Mouse (Mus musculus): Measurements from ENCODE around the gene Lalba.
"Not testable (repeated sequence)": the region's sequence is repeated elsewhere in the genome, so short reads cannot be mapped to it uniquely, and the experiment has no call there.

Lalba gene

DNA sequence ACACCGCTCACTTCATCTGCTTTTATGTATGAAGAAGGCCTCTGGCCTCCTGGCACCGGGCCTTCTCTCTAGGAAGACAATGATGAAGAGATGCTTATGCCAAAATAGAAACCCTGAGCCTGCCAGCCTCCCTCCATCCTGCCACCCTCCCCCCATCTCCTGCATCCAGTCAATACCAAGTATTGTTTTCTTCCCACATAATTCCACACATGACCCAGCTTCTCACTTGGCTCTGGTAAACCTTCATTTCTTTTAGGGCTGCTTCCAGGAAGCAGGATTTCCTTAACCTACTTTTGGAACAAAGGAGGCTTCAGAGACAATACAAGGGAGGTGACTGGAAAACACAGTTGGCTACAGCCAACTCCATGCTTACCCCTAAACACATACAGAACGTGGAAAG lies at the start of gene Lalba:
Lalba (minus strand) TSS at position 21 of the 400 bp plus-strand sequence.
- no peak for DNase-seq (ENCODE audit: low spot score in 2 of 2)

DNA sequence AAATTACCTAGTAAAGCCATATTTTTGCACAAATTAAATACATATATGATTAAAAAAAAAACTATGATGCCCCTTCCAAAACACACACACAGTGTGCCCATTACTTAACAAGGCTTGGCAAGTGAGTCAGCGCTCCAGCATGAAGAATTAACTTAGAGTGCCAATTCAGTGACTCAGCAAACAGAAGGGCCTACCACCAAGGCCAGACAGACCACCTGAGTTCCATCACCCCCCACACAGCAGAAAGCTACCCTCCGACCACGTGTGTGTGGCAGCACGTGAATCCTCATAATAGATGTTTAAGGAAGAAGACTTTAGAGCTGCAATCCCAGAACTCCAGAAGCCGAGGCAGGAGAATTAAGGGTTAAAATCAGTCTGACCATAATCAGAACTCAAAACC lies 49.8 kb upstream of the Lalba start:
- DNase-seq (ENCODE audit: low spot score in 2 of 2) = no peak

DNA sequence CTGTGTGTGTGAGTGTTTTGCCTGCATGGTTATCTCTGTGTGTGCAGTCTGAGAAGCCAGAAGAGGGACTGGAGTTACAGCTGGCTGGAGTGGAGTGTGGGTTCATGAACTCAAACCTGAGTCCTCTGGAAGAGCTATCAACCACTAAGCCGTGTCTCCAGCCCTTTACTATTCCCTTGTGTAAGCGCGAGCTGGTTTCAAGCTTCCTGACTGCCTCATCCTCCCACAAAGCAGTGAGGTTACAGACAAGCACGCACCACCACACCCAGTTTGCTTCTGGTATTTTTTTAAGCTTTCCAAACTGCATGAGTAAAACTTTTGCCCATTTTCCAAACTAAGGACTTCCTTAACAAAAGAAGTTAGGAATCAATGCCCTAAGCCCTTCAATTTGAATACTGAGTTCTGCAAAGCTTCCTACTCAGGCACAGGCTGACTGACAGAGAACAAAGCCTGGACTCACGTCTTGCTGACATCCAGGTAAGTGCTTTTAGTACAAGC lies 45.6 kb upstream of the Lalba start:
- no peak for DNase-seq (ENCODE audit: low spot score in 2 of 2)

DNA sequence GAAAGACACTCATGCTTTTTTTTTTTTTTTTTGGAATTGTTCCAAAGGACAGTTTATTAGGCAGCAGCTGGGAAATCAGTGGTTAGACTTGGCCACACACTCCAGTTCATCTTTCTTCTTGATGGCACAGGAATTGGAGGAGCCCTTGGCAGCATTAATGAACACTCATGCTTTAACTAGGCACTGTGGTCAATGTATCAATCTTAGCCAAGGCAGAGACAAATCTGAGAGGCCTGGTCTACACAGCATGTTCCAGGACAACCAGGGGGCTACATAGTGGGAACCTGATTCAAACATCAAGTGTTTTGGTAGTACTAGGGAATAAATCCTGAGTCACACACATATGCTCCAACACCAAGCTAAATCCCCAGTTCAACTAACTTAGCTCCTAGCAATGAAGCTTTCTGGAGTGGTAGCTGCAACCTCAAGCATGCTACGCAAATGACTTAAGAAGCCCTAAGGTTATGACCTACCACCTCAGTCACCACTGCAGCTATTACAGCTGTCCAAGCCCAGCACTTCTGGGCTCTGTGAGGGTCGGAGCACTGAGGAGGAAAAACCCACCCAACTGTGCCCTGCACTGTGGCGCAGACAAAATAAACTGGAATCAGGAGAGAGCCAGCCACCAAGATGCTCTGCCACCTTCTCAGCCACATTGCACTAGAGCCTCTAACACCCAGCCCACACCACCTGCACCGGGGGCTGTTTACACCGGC lies 44.7 kb upstream of the Lalba start:
- no peak for DNase-seq (ENCODE audit: low spot score in 2 of 2)

DNA sequence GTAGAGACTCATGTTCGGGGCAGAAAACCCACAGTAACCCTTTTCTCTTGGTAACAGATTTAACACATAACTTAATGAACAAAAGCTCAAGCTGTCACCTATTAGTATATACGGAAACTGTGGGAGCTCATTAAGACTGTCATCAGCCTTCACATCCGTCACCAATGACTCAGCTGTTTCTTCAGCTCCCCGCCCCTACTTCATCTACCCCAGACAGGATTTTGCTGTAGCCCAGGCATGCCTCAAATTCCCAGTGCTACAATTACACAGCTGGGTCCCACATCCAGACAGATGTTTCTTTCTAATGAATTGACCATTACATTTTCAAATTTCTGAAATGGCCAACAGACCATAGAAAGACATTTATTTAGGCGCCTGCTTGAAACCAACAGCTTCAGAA lies 43.5 kb upstream of the Lalba start:
- no peak for DNase-seq (ENCODE audit: low spot score in 2 of 2)

DNA sequence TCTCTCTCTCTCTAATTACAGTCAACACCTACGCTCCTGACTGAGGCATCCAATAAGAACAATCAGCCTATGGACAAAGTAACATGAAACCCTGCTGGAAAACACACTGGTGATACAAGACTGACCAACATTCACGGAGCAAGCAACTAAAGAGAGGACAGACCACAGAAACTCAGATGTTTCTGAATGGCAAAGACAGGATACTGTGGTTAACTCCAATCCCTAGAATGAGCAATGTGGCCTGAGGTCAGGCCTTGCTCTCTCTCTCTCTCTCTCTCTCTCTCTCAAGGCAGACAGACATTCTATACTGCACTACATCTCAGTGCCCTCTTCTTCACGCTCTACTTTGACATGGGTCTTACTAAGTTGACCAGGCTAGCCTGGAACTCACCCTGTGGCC lies 38.7 kb upstream of the Lalba start:
- DNase-seq (ENCODE audit: low spot score in 2 of 2) = no peak

DNA sequence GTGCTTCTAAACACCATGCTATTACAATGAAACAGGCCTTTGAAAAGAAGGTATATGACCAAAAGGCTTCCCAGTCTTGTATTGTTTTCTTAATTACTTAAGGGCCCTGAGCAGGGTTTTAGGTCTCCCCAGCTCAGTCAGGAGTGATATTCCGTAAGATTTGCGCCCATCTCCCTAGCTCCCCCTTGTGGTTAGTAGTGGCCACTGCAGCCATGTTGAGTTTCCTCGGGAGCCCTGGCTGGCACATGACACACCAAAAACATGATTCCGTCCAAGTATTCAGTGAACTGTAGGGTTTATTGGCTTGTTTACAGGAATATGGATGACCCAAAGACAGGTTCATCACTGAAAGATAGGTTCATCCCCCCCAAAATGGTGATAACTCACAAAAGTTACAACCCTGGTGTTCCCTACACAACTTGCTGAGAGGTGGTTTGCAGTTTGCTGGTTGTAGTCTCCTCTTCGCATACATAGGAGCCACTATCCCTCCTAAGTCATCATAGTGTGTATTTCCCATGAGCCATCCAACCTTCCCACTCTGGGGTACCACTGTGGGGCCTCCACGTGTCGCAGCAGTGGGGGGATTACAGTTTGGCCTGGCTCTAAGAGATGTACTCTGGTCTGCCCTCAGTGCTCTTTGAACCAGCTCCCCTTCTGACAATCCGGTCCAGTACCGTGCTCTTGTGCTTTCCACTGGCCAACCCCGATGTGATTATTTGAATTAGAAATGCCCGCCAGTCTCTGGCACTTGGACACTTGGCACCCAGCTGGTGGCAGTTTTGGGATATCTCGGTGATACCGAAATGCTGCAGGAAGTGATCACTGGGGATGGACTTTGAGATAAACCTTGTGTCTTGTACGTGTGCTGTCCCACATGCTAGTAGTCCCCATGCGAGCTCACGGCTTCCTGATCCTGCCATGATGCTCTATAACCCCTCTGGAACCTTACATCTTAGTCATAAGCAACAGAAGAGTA lies 35.1 kb upstream of the Lalba start:
- peak in 1 of 2 experiments; percentile 67 for DNase-seq (ENCODE audit: low spot score in 2 of 2)

DNA sequence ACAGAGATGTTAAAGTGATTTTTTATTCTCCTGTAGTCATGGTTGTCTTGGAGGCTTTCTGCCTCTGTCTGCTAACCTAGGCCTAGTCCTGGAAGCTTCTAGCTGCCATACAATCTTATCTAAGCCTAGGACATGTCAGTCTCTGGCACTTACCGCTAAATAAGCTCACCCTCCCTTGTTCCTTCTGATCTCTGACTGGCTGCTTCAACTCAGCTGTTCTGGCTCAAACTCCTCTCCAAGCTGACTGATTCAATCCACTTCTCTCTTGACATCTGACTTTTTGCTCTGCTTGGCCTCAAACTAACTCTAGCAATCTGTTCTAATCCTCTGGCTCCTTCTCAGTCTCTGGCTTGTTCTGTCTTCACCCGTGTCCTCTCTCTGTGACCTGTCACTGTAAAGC lies 32.3 kb upstream of the Lalba start:
- not testable (repeated sequence) for DNase-seq (ENCODE audit: low spot score in 2 of 2)

DNA sequence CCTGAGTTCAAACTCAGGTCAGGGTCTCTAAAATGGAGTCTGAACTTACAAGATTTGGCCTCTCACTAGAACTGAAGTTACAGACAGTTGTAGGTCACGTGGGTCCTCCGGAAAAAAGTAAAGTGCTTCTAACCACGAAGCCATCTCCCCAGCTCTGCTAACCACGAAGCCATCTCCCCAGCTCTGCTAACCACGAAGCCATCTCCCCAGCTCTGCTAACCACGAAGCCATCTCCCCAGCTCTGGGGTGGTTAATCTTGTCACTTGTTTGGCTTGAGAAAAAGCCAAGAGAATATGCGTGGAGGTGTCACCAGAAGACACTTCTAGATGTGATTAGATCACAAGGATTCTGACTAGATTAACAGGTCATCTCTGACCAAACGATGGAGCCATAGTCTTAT lies 31.6 kb upstream of the Lalba start:
- DNase-seq (ENCODE audit: low spot score in 2 of 2) = peak; percentile 42 to 63

DNA sequence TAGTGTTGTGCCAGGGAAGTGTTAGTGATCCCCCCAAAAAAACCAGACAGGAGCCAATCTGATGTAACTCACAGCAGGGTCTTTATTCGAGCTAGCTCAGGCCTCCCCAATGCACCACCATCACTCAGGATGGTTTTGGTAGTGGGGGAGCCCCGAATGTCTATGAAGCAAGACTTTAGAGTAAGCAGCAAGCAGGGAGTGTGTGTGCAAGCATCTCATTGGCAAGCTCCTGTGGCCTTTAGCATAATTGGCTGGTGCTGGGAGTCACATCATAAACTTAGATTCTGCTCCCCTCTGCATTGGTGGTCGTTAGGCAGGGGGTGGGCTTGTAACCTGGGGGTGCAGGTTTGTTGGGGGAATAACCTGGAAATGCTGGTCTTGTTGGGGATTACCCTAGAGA lies 31.2 kb upstream of the Lalba start:
- DNase-seq (ENCODE audit: low spot score in 2 of 2) = not testable (repeated sequence)

DNA sequence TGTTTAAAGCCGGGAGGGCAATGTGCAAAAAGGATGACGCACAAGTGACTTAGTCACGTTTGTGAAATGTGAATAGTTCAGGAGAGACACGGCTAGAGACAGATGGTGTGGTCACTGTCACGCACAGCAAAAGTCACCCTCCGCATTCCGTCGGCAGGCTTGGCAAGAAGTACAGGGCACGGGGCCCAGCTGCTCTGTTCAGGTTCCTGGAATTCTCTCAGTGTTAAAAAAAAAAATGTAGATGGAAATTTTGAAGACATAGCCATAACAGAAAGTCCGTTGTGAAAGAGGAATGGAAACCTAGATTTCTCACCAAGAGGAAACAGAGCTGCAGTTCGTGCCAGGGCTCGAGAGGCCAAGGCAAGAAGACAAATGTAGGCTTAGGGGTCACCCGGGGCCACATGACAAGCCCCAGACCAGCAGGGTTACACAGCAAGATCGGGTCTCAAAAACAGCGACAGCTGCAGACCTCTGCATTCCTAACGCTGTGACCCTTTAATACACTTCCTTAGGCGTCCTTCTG lies 30.3 kb upstream of the Lalba start:
- DNase-seq (ENCODE audit: low spot score in 2 of 2) = no peak

DNA sequence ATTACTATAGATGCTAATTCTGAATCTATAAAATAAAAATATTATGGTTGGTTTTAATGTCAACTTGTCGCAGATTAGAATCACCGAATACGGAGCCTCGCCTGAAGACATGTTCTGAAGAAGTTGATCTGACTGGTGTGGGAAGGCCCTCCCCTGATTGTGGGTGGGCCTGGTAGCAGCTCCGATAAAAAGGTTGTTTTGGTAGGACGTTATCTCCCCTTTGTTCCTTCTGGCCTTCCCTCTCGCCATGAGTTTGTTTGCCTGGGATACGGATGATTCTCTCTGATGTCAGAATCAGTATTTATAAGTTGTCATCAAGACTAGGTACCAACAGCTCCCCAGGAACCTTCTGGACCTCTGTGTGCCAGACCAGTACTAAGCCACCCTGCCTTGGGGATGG lies 29.7 kb upstream of the Lalba start:
- no peak for DNase-seq (ENCODE audit: low spot score in 2 of 2)

DNA sequence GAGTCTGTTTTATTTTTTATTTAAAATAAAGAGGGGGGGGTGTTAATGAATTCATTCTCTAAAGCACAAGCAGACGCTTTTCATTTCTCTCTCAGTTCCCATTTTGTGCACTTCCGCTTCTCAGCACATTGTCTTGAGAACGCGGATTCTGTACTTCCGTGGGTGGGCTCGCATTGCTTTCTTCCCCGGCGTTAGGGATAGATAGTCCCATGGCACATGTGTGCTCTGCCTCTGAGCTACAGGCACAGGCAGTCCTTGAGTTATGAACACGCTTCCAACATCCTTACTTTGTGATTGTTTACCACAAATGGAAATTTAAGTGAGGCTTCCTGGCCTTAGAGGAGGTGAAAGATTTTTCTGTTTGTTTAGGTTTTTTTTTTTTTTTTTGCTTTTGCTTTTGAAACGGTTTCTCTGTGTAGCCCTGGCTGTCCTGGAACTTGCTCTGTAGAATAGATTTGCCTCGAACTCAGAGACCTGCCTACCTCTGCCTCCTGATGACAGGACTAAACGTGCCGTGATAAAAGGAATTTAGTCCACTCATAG lies 28.9 kb upstream of the Lalba start:
- peak; percentile 46 to 50 for DNase-seq (ENCODE audit: low spot score in 2 of 2)

DNA sequence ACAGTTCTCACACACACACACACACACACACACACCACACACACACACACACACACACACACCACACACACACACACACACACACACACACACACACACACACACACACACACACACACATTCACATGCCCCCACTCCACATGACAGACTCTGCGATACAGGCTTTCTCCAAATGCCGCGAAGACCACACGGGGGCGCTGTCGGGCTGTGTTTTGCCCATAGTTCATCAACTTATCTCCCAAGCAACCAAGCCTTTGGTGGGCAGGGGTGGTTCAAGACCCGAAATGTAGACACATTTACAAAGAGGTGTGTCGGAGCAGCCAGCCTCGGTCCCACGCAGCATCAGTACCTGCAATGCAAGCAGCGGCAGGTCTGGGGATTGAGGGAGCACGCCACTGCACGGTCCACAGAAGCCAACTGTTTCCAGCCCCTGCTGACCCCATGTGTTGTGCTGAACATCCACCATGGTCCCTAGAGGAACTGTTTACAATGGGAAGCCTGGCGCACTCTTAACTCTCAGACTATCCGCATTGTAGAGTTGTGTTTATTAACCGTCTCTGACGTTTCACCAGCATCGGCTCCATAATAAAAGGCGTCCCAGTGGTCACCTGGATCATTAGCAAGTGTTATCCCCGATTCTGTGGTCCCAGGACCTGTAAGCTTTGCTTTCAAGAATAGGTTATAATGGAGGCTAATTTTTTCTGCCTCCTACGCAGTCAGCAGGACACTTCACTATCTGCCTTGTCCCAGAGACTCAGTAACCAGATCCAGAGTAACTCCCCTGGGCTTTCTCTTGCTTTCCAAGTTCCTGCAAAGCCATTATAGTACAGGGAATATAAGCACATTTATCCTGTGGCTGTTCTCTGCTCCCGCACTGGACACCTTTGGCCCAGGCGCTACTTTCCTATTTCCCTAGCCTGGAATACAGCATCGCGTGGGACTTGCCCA lies 28.2 kb upstream of the Lalba start:
- DNase-seq (ENCODE audit: low spot score in 2 of 2) = peak; percentile 75 to 90

DNA sequence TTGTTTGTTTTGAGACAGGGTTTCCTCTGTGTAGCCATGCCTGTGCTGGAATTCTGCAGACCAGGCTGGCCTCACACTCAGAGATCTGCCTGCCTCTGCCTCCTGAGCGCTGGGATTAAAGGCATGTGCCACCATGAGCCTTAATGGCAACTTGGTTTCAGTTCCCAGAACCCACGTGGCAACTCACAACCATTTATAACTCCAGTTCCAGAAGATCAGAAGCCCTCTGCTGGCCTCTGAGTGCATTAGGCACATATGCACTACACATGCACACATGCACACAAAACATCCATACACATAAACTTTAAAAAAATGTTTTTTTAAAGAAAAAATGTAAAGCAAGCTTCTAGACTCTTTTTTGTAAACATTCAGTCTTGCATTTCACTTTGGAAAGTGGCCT lies 26.9 kb upstream of the Lalba start:
- DNase-seq (ENCODE audit: low spot score in 2 of 2) = no peak

DNA sequence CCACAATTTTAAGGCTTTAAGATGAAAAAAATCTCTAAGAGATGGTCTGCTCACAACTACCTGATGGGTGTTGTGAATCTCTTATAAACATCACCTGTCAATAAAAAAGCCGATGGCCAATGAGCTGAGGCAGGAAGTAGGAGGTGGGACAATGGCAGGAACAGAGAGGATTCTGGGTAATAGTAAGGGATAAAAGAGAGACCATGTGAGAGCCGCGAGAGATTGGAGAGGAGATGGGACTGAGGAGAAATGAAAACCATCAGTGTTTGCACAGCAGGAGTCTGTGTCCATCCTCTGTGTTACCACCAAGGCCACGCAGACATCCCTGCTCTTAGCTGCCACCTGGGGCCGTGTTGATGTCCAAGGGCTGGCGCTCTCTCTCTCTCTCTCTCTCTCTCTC lies 24.8 kb upstream of the Lalba start:
- no peak for DNase-seq (ENCODE audit: low spot score in 2 of 2)

DNA sequence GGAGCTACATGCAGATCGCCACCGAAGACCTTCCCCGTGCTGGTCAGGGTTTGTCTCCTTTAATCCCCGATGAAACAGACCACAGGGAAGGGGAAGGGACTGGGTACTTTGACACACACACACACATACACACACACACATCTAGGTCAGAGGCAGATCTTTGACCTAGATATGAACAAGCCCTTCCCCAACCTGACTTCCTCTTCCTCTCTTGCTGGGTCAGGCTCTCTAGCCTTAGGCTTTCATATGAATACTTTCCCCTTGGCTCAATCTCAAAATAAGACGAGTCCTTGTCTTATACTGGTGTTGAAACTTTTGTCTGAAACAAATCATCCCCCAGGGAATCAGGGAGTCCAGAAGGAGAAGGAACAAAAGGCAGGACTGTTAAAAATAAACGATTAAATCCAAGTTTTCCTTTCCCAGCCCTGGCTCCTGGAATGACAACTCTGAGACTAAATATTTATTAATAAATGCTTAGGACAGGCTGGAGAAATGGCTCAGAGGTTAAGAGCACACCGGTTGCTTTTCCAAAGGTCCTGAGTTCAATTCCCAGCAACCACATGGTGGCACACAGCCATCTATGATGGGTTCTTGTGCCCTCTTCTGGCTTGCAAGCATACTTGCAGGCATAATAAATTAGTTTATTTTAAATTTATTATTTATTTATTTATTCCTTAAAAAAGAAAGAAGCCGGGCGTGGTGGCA lies 23.9 kb upstream of the Lalba start:
- peak; percentile 30 to 40 for DNase-seq (ENCODE audit: low spot score in 2 of 2)

DNA sequence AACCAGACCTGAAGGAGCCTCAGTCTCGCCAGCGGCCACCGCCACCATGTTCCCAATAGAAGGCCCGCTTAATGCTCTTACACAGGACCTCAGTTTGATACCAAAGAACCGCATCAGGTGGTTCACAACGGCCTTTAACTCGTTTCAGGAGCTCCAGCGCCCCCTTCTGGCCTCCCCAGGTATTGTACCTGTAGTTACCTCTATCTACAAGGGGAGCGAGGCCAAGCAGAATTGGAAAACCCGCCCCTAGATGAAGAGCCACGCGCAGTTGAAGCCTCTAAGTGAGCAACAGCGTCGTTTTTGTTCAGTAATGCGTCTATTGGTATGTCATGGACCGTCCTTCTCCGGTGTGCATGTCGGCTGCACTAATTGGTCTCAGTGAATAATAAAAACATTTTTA lies 22.0 kb upstream of the Lalba start:
- peak; percentile 66 to 86 for DNase-seq (ENCODE audit: low spot score in 2 of 2)

DNA sequence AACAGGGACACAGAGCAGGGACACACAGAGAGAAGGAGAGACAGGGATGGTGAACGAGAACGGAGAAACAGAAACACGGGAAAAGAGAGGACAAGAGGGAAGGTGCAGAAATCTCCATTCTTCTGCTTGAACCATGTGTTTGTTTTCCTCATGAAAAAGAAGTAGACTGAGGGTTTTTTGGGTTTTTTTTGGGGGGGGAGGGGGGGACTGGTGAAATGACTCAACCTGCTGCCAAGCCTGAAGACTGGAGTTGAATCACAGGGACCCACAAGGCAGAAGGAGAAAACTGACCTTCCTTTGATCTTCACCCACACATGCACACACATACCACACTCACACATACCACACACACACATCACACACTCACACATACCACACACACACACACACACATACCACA lies 20.8 kb upstream of the Lalba start:
- DNase-seq (ENCODE audit: low spot score in 2 of 2) = no peak

DNA sequence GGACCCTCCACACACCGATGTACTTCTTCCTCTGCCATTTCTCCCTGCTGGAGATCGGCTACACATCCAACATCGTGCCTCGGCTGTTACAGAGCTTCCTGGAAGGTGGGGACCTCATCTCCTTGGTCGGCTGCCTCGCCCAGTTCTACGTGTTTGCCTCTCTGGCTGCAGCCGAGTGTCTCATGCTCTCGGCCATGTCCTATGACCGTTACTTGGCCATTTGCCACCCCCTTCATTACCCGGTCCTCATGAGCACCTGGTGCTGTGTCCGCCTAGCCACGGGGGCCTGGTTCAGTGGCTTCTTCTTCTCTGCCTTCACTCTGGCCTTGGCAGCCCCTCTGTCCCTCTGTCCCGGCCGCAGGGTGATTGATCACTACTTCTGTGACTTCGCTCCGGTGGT lies 15.1 kb upstream of the Lalba start:
- no peak for DNase-seq (ENCODE audit: low spot score in 2 of 2)

All from thymus, postnatal 10 days (tissue).